Mouse (Mus musculus) cerebellum, adult 11 months (tissue): Measurements from ENCODE around the gene Otud7a.

Experiments
- DNase-seq: peaks from one replicate; pipeline ENCODE4 v3.0.0; 2022

The Otud7a gene

DNA sequence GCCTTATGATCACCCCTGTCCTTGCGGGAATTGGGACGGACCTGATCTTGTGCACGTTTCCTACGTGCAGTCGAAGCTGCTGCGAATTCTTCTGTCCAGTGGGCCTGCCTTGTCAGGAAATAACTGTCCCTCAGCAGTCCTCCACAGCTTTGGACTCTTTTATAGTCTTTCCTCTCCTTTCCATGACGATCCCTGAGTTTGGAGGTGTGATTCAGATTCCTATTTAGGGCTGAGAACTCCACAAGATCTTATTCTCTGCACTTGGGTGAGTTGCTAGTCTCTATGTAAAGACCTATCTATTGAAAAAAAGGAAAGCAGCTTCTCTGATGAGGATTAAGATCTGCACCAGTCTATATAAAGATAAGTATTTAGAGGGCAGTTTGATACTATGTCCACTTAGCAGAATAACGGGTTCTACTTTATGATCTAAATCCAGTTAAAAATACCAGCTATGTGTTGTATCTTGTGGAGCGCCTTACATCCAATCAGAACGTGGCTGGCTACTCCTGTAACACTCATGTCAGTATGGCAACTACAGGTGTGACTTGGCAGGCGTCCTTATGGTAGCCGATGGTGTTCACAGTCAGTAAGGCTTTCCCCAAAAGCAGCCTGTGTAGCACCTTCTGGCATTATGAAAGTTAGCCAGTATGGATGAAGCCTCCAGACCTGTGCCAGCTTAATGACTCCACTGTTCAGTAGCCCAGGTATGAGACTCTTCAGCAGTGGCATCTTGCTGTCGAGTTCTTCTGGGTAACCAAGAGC lies 274.8 kb downstream of the Otud7a start:
- DNase-seq: peak; percentile 27

DNA sequence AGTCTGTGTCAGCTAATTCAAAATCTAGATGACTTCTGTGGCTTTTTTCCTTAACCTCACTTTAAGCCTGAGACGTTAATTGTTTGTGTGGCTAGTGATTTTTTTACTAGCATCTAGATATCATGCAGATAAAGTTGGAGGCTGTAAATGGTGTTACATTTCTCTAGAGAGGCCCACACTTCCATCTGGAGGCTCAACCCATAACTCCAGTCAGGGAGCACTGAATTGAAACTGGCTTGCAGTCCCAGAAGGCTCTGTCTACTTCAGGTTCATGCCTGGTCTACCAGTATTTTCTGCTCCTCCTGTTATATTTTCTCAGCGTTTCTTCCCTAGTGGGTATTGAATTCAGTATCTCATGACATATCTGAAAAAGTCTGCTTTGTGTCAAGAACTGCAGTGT lies 276.1 kb downstream of the Otud7a start:
- DNase-seq: no peak

DNA sequence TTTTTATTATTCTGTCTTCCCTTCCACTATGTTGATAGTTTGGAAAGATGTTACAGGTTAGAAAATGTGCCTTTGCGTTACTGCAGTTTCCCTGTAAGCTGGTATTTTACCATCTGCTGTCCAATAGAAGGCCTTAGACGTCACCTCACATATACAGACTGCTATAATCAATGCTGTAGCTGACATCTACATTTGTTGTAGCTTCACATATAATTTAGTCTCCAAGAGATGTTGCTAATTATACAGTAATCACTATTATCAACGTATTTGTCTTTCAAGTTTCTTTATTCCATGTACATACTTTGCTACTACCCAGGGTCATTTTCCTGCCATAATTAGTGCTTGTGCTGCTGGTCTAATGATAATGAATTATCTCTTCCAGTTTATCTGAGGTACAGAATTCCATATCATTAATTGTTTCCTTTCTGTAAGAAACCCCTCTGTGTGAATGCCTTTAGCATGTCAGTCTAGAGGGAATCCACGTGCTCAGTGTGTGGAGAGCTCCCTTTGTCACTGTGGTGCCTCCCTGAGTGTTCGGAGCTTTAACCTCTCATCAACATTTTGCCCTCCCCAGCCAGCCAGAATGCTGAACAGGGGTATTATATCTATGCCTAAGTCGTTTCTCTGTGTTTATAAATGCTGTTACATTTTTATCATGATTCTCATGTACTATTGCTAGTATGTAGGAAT lies 280.6 kb downstream of the Otud7a start:
- DNase-seq: no peak

DNA sequence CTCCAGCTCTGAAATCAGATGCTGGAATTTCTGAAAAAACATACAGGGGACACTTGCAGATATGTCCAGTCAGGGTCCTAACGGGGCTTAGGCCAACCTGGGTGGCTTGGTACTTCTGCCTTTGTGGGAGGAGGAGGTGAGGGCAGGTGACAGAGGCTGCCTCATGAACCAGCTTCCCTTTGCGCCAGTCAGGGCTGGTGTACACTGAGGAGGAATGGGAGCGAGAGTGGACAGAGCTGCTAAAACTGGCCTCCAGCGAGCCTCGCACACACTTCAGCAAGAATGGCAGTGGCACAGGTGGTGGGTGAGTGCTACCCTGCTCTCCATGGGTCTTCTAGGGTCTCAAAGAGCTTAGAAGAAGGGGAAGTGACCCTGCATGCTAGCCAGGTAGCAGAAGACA lies 285.1 kb downstream of the Otud7a start:
- no peak for DNase-seq

DNA sequence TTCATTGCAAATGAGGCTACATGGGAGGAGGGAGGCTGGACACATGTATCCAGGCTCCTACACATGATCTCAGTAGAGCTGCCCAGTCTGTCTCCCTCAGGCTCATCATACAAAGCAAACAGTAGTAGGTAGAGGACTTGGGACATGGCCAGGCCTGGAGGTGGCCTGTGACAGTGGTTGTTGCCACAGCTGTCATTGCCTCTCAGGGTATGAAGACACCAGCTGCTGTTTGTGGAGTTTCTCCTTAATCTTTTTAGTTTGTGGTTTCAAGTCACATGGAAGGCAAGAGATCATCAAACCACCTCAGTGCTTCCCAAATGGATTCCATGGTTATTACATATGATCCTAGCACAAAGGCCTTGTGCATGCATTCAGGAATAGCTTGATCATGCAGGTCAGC lies 285.5 kb downstream of the Otud7a start:
- DNase-seq: no peak

DNA sequence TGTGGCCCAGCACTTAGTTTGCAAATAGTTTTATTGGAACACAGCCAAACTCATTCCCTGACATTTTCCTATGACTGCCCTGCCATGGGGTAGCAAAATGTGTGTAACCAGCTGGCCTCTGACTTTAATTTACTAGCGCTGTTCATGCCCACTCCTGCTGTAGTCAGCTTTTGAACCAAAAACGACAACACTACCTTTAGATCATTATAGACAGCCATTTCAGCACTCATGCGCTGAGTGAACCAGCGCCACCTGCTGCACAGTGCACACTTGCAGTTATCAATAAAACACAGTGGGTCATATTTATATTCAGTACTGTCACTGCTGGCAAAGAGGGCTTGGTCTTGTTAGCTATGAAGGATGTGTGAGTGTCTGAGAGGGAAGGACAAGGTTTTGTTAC lies 293.2 kb downstream of the Otud7a start:
- DNase-seq: no peak

DNA sequence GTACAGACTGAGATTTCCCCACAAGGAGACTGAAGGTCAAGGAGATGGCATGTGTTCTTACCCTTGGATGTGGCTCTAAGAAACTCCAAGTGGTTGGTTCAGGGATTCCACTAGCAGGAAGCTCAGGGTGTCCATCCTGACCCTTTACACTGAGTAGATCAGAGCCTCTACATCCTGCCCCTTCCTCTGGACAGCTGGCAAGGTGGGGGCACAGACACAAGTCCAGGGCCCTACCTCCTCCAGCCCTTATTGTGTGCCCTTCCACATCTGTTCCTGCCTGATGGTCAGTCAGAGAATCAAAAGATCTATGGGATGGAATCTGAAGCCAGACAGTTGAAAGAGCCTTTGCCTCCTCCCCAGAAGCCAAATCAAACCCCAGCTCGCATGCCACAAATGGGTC lies 293.6 kb downstream of the Otud7a start:
- DNase-seq: no peak

DNA sequence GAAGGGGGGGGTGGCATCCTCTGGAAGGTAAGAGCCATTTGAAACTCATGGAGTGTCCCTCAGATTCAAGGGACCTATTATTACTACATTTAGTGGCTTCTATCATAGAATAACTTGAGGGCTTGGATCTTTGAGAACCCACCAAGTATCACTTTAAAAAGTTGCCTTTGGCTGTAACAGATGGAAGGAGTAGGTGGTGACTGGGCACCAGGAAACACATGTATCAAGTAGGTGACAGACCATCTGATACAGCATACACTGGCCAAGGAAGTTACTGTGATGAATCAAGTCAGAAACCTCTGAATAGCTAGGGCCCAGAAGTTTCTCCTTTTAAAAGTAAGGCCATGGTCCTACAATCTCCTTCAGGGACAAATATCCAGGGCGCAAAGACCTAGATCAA lies 298.6 kb downstream of the Otud7a start:
- DNase-seq: no peak

DNA sequence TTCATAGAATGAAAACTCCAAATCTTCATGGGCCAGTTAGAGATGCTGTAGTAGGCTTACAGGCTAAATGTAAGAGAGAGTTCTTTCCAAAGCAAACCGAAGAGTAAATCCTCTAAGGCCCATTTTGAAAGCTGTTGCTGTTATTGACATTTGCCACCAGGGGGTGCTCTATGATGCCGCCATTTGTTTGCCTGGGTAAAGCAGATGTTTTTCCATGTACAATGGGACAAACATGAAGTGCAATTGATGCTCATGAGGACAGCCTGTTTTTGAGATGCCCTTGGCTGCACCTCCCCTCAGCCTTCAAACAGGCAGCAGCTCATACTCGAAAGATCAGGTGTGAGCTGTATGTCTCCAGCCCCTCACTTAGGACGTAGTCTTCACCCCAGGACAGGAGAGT lies 307.5 kb downstream of the Otud7a start:
- no peak for DNase-seq

DNA sequence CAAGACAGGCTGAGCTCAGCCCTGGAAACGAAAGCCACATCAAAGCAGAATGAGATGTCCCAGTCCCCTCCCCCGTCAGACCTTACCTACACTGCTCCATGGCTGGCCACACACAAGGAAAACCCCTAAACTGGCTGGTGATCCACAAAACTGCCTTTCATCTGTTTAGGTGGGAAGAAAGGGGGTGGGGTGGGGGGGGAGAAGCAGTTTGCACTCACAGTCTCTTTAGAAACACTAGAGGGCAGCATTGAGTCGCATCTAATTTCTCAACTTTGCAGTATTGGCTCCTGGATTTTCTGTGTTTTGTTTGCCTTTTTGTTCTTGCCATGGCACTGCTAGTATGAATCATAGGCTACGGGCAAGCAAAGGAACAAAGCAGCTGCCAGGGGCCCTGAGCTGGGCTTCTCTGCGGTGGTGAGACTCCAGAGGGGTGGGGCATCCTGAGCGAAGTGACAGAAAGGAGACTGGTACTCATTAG lies 308.8 kb downstream of the Otud7a start:
- DNase-seq: peak; percentile 61

DNA sequence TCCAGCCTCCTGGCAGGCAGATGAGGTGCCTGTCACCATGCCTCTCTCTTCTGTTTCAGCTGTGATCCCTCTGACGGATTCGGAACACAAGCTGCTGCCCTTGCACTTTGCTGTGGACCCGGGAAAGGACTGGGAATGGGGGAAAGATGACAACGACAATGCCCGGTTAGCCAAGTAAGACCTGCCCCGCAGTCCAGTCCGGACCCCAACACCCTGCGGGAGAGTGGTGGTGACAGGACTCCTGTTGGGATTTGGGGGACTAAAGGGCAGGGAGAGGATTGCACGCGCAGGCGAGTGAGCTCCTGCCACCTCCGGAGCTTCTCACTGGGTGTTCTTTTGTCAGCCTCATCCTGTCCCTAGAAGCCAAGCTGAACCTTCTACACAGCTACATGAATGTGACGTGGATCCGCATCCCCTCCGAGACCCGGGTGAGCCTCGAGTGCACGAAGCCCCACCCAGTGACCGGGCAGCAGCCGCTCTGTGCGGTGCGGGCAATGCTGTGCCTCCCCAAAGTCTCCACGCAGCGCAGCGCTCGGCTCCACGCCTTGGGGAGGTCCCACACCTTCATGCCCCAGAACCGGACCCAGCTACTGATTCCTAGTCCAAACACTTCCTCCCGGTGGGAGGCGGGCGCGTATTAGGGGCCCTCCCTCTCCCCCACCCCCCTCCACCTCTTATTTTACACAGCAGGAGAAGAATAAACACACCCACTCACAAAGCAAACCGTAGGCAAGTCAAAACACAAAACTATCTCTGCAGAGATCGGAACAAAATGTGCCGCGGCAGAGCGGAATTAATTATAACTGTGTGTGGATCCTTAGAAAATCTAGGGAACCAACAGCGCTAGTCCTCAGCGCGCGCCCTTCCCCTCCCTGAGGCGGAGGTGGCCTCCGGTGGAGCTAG lies 310.3 kb downstream of the Otud7a start:
- DNase-seq: no peak

DNA sequence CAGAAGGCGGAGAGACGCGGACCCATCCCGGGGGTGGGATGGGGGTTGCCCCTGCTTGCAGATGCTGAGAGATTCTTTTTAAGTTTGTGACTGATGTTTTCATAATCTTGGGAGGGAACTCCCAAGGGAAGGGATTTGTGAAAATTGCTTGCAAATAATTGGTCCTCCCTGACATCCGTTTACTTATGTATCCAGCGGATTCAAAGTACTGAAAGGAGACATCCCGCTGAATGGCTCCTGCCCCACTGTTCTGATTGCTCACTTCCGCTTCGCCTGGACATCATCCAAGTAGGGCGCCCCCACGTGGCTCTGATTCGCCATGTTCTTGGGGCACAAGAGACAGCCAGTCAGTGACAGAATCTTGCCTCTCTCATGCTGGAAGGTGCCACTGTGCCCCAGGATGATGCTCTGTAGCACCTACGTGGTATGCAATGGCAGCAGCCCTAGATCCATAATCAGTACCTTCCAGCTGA lies 311.0 kb downstream of the Otud7a start:
- DNase-seq: peak; percentile 76

DNA sequence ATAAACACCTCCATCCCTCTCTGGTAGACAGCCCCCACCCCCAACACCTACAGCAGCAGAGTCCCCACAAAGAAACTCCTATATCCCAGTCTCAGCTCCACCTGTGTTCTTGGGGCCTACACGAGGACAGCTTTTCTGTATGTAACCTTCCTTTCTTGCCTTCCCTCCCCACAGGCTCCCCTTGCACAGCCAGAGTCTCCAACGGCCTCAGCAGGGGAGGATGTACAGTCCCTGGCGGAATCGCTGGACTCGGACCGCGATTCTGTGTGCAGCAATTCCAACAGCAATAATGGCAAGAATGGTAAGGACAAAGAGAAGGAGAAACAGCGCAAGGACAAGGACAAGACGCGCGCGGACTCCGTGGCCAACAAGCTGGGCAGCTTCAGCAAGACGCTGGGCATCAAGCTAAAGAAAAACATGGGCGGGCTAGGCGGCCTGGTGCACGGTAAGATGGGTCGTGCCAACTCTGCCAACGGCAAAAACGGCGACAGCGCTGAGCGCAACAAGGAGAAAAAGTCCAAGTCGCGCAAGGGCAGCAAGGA lies 312.7 kb downstream of the Otud7a start:
- no peak for DNase-seq

DNA sequence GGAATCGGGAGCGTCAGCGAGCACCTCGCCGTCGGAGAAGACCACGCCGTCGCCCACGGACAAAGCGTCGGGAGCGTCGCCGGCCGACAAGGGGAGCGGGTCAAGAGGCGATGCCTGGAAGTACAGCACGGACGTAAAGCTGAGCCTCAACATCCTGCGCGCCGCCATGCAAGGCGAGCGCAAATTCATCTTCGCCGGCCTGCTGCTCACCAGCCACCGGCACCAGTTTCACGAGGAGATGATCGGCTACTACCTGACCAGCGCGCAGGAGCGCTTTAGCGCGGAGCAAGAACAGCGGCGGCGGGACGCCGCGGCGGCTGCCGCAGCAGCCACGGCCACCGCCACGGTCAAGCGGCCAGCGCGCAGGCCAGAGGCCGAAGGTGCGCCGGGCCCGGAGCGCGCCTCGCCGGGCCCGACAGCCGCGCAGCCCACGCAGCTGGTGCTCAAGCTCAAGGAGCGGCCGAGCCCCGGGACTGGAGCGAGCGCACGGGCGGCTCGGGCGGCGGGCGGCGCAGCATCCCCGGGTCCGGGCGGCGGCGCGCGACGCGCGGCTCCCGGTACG lies 313.2 kb downstream of the Otud7a start:
- no peak for DNase-seq

DNA sequence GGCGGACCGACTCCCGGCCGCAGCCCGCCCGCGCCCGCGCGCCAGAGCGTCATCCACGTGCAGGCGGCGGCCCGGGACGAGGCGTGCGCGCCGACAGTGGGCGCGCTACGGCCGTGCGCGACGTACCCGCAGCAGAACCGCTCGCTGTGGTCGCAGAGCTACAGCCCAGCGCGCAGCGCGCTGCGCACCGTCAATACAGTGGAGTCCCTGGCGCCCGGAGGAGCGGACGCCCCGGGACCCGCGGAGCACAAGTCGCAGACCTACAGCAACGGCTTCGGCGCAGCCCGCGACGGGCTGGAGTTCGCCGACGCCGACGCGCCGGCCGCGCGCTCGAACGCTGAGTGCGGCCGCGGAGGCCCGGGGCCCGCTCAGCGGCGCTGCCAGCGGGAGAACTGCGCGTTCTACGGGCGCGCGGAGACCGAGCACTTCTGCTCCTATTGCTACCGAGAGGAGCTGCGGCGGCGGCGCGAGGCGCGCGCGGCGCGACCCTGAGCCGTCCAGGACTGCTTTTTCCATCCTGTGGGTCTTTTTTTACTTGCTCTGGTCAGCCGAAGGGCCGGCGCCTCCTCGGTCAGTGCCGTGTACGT lies 313.8 kb downstream of the Otud7a start:
- DNase-seq: no peak

DNA sequence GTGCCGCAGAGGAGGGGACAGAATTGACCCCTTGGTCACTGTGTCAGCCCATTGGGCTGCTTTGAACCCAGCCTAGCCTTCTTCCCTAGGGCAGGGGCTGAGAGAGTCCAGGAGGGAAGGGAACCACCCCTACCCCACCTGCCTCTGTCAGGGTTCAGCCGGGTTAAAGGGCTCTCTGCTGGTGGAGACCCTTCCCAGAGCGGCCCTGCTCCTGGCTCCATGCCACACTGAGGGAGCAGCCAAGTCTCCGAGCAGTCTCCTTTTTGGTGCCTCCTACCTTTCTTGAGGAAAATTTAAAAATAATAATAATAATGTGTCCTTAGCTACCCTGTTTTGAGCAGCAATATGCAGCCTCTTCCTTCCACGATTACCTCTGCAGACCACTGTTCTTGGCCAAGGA lies 315.1 kb downstream of the Otud7a start:
- DNase-seq: no peak

DNA sequence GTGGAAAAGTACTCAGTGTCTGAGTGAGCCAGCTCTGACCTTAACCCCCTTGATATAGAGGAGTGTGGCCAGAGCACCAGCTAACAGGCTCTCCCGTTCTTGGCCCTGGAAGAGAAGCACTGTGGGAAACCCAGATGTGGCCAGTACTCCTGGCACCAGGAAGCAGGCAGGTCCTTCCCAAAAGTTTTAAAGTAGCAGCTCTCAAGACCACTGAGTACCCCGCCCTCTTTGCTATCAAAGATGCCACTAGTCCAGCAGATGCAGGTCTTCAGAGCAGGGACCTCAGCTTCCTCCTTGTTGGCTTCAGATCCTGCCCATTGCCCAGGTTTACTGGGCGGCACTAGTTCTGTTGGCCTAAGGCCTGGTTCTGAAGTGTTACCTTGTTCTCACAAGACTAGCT lies 318.0 kb downstream of the Otud7a start:
- DNase-seq: no peak

DNA sequence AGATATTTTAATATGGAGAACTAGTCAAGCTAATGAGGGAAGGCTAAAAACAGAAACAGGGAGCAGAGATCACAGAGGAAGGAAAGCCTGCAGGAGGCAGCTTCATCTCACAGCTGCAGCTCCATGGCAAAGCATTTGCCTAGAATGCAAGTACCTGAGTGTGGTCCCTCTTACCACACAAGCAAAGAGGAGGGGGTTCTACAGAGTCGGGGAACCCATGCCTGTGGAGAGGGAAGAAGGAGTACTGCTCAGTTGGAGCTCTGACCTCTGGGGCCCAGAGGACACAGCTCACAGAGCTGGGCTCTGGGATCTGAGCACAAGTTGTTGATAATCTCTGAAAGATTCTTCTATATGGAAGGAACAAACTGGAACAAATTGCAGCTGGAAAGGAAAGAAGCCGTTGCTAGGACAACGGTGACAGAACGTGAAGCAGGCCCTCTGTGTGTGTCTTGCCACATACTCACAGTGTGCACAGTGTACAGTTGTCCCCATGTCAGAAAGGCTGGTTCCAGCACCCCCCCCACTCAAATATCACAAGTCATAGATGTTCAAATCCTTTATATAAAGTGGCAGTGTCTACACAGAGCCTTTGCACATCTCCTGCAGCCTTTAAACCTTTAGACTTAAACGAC lies 324.0 kb downstream of the Otud7a start:
- no peak for DNase-seq

DNA sequence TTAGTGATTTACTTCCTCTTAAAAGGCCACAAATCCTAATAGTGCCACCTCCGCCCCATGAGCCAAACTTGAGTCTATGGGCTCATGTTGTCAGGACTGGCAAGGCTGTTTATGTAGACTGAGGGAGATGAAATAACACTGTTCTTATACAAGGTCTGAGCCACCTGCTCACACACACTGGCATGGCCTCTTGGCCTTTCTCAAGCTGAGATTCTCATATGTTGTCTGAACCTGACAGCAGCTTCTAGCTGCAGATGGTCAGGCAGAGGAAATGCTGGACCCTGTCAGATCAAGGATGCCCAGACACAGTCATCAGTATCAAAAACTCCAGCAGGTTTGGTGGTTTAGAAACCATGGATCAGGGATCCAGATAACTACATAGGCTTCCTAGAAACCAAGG lies 328.7 kb downstream of the Otud7a start:
- DNase-seq: no peak

DNA sequence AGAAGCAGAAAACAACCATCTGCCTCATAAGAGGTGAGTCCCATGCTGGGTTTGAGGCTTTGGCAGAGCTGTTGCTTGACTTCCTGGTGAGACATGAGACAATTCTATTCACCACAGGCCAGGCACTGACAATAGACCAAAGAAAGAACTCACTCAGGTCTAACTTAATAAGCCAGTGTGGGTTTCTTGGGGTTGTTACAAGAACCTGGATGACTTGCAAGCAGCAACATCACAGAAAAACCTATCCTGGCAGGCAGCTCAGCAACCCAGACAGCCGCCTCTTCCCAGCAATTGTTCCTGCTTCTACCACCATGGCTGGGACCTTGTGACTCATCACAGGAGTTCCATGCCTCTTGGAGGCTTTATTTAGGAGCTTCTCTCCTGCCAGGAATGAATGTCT lies 329.7 kb downstream of the Otud7a start:
- peak; percentile 32 for DNase-seq

DNA sequence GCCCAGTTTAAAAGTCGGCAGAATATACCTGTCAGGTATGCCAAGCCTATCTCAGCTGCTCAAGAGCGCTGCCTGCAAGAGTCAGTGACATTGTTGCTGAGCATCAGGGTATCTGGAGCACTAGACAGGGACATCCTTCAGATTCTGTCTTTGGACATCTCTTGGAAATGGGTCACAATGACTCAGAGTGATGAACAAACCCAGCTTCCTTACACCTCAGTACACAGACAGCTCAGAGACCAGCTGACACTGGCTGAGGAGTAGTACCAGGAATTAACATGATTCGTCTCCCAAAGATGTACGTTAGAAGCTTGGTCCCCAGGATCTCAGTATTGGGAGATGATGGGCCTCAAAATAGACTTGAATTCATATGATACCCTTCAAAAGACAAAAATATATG lies 332.8 kb downstream of the Otud7a start:
- DNase-seq: no peak

DNA sequence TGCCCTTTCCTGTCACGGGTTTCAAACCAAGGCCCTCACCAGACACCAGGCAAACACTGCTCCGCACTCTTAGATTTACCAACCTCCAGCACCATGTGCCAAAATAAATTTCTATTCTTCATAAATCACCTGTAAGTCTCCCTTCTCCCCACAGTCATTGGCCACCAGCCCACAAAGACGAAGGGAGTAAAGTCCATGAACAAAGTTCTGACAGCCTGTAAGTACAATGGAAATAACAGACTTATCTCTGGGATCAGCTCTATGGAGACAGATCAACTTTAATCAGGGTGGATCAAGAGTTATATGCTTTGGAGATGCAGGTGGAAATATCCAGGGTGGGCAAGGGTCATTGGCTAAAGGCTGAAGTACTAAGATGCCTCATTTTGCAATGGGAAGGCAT lies 336.3 kb downstream of the Otud7a start:
- no peak for DNase-seq
